Mouse (Mus musculus) adrenal gland, postnatal 25 days (tissue): Measurements from ENCODE around the gene Hoxc11. TPM values are rescaled to one million over a fixed set of nuclear protein-coding genes. Genes with fewer than 3 reads are reported as not detected.

Experiments
- microRNA-seq, 2 experiments: library from miRNA; unstranded; fragments of <30 nt; microRNA quantifications; one replicate each; pipeline ENCODE4 v1.2.0; 2021
- total RNA-seq: library from RNA; stranded (reverse); gene quantifications from 2 replicates; pipeline ENCODE4 v1.2.3, GENCODE M21; 2021

Gene Hoxc11
- total RNA-seq, 1 experiment from 2014 or later = not detected

Small RNA genes within 50 kb of the gene (microRNA-seq; reads per million reads assigned to microRNA genes)
- 239 to 295 reads per million in 2 experiments for gene Mir196a-2

Other genes starting within 250 kb of the Hoxc11 start
- gene Calcoco1, start 232.2 kb upstream of the Hoxc11 start, total RNA-seq = 105 and 147 TPM in 2 replicates
- gene Hoxc13, start 33.3 kb upstream of the Hoxc11 start, total RNA-seq = not detected in 2 replicates
- not detected in 2 replicates for gene Hoxc12, start 17.7 kb upstream of the Hoxc11 start, total RNA-seq
- gene Hoxc10, start 12.4 kb downstream of the Hoxc11 start, total RNA-seq = 0.36 and 0.48 TPM in 2 replicates
- gene Hoxc5, start 13.0 kb downstream of the Hoxc11 start, total RNA-seq = 7.6 and 9.0 TPM in 2 replicates
- 0.85 and 1.5 TPM in 2 replicates for gene Hoxc9, start 22.0 kb downstream of the Hoxc11 start, total RNA-seq
- gene Hoxc8, start 36.2 kb downstream of the Hoxc11 start, total RNA-seq = 21.5 and 26.7 TPM in 2 replicates
- 59.4 and 68.1 TPM in 2 replicates for gene Hoxc6, start 43.8 kb downstream of the Hoxc11 start, total RNA-seq
- gene Hoxc4, start 64.5 kb downstream of the Hoxc11 start, total RNA-seq = 7.3 and 8.4 TPM in 2 replicates
- gene Smug1, start 212.7 kb downstream of the Hoxc11 start, total RNA-seq = 12.1 and 19.9 TPM in 2 replicates